Mouse (Mus musculus): ENCODE measurements around the gene Podxl2.

Podxl2 gene

DNA sequence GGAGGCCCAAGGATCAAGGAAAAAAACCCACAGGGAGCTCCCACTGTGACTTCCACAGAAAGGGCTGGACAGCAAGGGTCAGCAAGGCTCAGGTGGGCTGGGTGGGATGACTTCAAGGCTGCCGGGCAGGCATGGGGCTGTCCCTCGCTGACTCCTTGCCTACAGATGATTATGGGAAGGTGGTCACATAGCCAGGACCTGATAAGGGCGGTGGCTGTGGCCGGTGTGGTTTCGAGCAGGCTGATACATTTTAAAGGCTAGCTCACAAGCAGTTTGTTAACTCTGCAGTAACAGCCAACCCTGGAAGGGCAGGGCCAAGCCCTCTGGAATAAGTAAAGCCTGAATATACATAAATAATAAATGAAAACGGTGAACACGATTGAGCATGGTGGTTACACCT is 71.8 kb downstream of the Podxl2 start:
- DNase-seq (ENCODE audit: inconsistent age in 2 of 2, low spot score in 1 of 2) = no peak

DNA sequence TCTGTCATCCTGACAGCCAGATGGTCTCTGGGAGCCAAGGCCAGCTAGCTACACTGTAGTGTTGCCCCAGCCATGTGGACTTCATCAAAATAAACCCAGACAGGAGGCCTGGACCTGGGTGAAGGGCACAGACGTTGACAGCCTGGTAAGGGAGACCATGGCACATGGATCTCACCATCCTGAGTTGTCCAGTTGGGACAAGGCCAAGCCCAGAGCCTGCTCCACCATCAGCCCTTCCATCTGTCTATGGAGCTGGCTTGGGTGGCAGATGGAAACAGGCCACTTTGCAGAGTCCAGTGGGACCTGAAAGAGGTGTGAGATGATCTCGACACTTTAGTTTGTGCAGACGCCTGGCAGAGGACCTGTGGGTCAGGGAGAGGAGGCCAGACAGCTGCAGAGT is 74.1 kb downstream of the Podxl2 start:
- DNase-seq (ENCODE audit: inconsistent age in 2 of 2, low spot score in 1 of 2) = no peak

DNA sequence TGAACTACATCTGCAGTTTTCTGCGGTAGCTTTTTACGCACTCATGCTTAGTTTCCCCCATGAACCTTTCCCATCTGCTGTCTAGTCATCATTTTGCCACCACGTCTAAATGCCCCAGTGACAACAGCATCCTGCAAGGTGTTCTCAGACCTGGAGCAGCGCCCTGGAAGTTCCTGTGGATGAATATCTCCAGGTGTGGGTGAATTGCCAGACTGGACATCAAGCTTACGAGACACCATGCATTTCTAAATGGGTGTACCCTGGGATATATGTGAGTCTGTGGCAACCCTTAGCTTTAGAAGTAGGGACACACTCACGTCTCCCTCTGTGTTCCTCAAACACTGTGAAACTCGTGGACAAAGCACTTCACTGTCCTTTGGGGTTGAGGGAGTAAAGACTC is 74.7 kb downstream of the Podxl2 start:
- DNase-seq (ENCODE audit: inconsistent age in 2 of 2, low spot score in 1 of 2) = no peak

DNA sequence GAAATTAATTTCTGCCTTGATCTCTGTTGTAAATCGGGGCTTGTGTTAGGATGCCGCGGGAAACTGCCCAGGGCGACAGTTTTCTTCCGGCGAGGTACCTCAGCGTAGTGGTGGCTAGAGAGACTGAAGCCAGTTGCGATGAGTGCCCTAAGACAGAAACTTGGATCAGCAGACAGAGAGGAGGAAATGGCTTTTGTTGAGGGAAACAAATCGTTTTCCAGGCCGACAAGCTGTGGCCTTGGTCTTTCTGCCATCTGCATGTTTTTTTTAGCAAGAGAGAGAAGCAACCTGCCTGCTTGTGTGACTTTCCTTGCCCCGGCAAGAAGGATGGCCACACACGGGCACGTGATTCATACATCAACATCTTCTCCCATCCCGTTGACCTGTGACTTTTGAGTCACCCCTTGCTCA is 80.3 kb downstream of the Podxl2 start:
- peak; percentile 73 to 85 for DNase-seq (ENCODE audit: inconsistent age in 2 of 2, low spot score in 1 of 2)

DNA sequence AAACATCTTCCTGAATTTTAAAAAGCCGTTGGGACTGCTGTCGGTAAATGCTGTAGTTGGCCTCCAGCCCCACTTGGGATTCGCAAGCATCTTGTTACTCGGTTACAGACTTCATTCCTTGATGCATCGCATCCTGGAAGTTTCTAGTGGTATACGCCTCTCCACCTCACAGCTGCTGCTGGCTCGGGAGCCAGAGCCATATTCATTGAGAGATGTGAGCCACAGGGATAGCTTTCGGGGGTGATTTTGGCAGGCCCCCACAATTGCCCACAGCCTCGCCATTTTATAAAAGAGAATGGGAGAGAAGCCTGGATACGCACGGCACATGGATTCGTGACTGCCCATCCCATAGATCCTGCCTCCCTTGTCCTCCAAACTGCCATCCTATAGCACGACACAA is 81.0 kb downstream of the Podxl2 start:
- DNase-seq (ENCODE audit: inconsistent age in 2 of 2, low spot score in 1 of 2) = no peak

DNA sequence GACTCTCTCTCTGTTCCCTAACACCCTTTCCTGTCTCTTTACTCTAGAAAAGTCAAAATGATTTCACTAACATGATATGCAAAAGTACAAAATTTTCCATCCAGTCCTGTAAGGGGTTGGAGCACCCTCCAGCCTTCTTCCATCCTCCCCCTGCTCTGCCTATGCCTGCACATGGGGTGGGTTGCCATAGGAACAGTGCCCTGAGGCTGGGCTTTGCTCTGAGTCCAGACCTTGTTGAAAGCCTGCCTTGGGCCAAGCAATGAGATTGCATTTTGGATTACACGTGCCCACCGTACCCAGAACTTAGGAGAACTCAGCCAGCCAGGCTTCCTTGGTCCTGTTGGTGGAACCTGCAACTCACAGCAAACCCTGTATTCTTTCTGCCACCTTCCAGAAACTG is 81.6 kb downstream of the Podxl2 start:
- DNase-seq (ENCODE audit: inconsistent age in 2 of 2, low spot score in 1 of 2) = peak; percentile 53 to 76
